Mouse (Mus musculus) adrenal gland, adult 2 months (tissue): ENCODE measurements around the gene Nrxn3. TPM values are rescaled to one million over a fixed set of nuclear protein-coding genes. Genes with fewer than 3 reads are reported as not detected.

Experiments
- DNase-seq: peaks from one replicate; pipeline ENCODE4 v3.0.0; 2021
- long read RNA-seq: library from polyadenylated mRNA; stranded (forward); transcript quantifications from one replicate; pipeline ENCODE4 v2.0.0, GENCODE M21; 2021
- polyA plus RNA-seq: library from polyadenylated mRNA; depleted of rRNA; stranded (reverse); fragments of >200 nt; gene quantifications from 2 replicates; pipeline ENCODE4 v1.2.3, GENCODE M21; 2012; rRNA removed
- total RNA-seq, 2 experiments: library from RNA; stranded (reverse); gene quantifications; 2 replicates each; pipeline ENCODE4 v1.2.3; 2021

The Nrxn3 gene
- total RNA-seq (under 1 TPM; 0.10 to 0.49 TPM), polyA plus RNA-seq (0.18 TPM in 1 of 2 replicates, not detected in the other)
- long read RNA-seq, result 0 reads

DNA sequence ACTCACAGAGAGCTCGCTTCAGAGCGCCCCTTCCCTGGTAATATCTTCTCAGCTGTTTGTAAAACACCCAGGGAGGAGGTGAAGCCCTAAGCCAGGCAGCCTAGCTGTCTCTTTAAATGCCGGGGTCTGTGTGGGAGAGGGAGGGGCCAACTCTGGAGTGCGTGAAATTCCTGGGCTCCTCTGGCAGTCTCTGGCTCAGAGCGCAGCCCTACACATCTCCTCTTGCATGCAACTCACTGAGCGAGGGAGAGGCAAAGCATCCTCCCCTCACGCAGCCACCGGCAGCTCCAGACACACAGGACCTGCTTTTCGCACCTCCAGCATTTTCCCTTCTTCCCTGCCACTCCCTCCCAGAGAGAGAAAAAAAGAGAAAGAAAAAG is at the start of gene Nrxn3:
Gene Nrxn3, plus strand, starts transcription at position 186 of the 380 bp plus-strand sequence.
- DNase-seq, result no peak

GRCm38 (mm10) chr12:88704159-88704846 is 18.4 kb upstream of the Nrxn3 start:
- no peak for DNase-seq

GRCm38 (mm10) chr12:88705959-88706358 is 16.7 kb upstream of the Nrxn3 start:
- DNase-seq, result no peak

GRCm38 (mm10) chr12:88707786-88708185 is 14.9 kb upstream of the Nrxn3 start:
- DNase-seq, result no peak

DNA sequence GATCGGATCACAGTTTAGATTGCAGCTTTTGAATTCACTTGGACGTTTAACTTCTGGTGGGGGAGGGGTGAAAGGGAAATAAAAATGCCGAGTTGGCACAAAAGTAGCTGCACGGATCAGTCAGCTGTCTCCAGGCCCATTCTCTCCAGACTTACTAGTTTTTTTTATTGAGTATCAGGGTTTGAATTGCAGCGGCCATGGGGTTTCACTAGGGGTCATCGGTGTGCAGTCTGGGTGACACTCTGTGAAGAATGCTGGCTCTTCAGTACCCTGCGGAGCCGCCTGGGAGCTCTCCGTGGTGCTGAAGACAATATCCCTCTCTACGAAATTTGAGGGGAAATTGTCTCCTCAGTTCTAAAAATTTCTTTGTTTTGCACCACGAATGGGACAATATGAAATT is 13.5 kb upstream of the Nrxn3 start:
- DNase-seq, result peak; percentile 35

DNA sequence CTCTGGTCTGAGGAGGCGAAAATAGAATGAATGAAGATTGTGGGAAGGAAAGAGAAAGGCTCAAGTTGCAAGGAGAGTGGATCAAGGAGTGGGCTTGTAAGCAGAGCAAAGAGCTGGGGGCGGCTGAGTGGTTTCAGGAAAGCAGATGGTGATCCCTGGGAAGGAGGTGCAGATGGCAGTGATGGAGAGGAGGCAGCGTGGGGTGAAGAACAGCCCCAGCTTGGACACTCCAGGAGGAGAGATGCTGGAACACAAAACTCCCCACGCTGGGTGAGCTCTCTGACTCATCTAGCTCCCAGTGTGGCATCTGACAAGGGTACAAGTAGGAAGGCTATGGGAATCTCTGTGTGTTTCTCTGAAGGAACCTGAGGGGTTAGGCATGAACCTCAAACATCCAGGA is 9.2 kb upstream of the Nrxn3 start:
- DNase-seq, result no peak

DNA sequence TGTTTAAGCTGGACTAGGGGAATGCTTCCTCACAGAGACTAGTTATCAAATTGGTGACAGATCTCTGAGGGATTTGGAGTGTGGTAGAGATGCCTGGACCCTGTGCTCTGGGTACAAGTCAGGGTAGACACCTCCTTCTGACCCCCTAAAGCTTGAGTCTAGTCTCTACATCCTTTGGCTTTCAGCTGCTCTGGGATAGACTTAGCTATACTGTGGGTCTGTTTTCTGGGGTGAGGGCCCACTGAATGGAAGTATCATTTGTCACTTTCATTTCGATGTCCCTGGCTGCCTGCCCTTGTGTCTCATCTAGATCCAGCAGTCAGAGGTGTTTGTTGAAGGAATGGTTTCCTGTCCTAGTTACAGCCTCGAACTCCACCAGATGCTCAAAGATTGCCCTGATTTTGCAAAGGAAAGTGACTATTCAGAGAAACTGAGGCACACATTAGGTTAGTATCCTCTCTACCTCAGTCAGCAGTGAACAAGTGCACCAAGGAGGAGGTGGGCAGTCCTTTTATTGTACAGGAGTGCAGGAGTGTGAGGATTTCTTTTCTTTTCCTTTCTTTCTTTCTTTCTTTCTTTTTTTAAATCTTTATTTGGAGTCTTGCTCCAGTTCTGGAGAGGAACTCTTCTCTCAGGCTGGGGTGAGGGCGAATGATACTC is 515 bp upstream of the Nrxn3 start:
- no peak for DNase-seq

- DNase-seq, result no peak
Measured at GRCm38 (mm10) chr12:88726316-88726715, 3.6 kb downstream of the Nrxn3 start.

GRCm38 (mm10) chr12:88726755-88727154 is 4.1 kb downstream of the Nrxn3 start:
- no peak for DNase-seq

DNA sequence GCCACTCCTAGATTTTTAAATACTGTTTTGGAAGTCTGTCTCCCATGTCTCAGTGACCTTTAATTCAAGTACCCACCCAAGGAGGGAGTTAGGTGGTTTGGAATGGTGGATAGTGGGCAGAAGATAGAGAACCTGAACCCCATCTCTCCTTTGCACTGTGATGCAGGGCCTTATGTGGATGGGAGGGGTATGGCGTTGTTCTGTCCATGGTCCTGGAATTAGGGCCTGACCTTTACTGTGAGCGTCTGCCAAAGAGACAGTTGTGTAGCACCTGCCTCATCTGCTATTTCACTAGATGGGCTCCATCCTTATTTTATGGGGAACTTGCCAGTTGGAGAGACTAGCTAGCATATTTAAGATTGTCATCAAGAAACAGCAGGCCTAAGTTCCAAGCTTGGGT is 8.0 kb downstream of the Nrxn3 start:
- DNase-seq, result no peak

DNA sequence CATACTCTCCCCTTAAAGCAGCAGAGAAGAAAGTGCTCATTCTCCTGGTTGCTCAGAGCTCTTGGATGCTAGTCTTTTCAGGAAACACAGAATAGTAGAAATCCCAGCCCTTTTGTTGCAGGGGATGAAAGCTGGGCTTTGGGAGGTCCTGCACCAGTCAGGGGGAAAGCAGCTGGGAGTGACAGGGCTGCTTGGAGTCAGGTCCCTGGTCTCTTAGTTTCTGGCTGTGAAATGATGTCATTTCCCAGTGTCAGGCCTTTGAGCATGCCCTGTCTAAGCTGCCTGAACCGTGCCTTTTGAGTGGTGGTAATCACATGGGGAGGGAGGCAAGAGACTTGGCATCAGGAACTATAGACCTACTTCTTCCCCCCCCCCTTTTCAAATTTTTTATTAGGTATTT is 12.4 kb downstream of the Nrxn3 start:
- DNase-seq, result no peak

GRCm38 (mm10) chr12:88737081-88737480 is 14.4 kb downstream of the Nrxn3 start:
- no peak for DNase-seq

- DNase-seq, result no peak
Measured at GRCm38 (mm10) chr12:88738616-88739015, 15.9 kb downstream of the Nrxn3 start.

DNA sequence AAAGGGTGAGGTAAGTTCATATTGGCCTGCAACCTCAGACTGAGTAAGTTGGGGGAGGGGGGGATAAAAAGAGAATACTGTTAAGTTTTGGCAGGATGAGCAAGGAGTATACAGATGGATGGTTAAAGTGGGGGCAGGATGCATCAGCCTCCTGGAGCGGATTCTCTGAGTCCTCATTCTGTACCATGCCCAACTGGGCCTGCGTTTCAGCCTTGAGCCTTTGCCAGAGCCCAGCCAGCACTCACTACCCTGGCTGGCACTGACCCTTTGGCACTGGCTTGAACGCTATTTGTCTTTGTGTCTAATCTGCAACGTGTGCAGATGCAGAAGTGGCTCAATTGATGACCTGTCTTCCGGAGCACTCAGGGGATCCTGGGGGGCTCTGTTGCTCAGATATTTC is 24.1 kb downstream of the Nrxn3 start:
- DNase-seq, result no peak

DNA sequence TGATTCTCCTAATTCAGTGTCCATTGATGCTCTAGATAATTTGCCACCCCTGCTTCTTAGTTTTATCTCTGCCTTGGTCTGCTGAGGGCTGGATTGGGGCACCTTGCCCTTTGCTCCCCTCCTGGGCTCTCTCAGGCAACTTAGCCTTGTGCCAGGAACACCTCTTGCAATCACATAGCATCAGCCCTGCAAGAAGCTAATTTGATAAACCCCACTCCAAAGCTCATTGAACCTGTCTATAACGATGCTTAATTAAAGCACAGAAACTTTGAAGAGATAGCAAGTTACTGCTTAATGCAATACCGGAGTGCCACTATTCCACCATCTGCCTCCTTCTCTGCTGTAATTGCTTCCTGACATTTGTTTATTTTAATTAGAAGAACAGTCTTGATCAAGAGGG is 42.1 kb downstream of the Nrxn3 start:
- no peak for DNase-seq

DNA sequence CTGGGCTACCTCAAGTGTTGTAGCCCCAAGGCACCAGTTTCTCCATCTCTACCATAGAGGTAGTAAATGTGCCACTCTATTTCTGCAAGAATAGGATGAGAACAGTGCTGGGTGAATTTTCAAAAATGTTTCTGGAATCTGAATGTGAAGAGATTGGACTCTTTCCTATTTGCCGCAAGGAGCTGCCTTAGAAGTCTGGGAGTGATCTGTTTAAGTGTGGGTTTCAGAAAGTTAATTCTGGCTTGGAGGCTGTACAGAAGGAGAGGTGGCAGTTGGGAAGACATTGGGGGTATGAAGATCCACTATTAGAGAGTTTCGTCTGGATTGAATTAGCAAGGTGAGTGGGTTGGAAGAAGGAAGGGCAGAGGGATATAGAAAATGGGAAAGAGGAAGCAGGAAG is 52.0 kb downstream of the Nrxn3 start:
- no peak for DNase-seq

DNA sequence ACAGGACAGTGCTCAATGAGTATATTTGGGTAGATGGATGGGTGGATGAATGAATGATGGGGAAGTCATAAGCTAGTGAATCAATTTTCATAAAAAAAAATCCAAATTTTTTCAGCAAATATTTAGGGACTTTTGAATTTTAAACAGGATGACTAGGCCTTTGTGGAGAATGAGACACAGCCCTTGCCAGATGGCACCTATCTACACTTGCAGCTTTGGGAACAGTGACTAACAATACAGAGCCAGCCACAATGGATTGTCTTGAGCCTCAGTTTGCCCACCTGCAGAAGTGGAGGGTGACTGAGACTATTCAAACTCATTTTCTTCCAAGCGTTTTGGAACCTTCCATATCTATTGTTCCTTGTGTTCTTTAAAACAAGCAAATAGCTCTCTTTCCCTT is 55.4 kb downstream of the Nrxn3 start:
- DNase-seq, result no peak

- DNase-seq, result no peak
Measured at GRCm38 (mm10) chr12:88784199-88785147, 61.8 kb downstream of the Nrxn3 start.

DNA sequence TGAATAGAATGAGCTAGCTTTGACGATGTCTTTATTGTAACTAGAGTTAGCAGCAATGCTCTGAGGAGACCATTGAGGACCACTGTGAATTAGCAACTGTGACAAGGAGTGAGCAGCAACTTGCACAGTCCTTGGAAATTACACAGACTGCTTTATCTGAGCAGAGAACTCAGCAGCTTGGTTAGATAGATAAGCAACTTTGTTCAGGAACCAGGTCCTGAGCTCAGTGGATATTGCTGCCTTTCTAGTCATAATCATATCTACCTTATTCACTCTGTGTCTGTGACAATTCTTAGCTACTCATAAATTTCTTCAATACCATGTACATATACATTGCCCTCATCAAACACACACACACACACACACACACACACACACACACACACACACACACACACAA is 70.6 kb downstream of the Nrxn3 start:
- no peak for DNase-seq

- DNase-seq, result no peak
Measured at GRCm38 (mm10) chr12:88800990-88801655, 78.4 kb downstream of the Nrxn3 start.

DNA sequence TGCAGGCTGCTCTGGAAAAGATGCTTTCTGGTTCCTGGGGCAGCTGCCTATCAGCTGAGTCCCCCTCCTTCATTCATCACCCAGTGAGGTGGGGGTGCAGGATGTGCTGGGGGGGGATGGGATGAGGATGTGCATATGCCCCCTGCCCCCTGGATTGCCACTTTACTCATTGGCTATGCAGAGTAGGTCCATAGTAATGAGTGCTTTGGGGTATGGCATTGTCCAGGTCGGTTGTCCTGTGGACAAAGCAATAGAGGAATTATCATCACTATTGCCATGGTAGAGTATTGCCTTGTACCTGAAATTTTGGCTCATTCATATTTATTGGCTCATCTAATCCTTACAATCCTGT is 79.0 kb downstream of the Nrxn3 start:
- no peak for DNase-seq

- no peak for DNase-seq
Measured at GRCm38 (mm10) chr12:88808947-88809346, 86.3 kb downstream of the Nrxn3 start.
